Mouse (Mus musculus) forebrain, postnatal 0 days (tissue): ENCODE measurements around the gene Slc26a5. TPM values are rescaled to one million over a fixed set of nuclear protein-coding genes. Genes with fewer than 3 reads are reported as not detected.

Experiments
- ATAC-seq: fragments of 200-750 bp; cut with Nextera tagmentation; 2 replicates; pipeline ENCODE4 v1.8.0; 2017; ENCODE audit warnings: mild to moderate bottlenecking, moderate library complexity
- DNase-seq: peaks from one replicate; pipeline ENCODE4 v3.0.0-alpha.2; 2015
- H3K27ac ChIP-seq: fragments of 300-500 bp; sonication (generic); 2 replicates; pipeline ENCODE4 v1.5.1; 2014; ENCODE audit warnings: low read depth, mild to moderate bottlenecking, antibody characterized with exemption, low read length, moderate library complexity, mixed read lengths
- H3K27me3 ChIP-seq: fragments of 300-500 bp; sonication (generic); 2 replicates; pipeline ENCODE4 v1.6.1; 2014; ENCODE audit warnings: mild to moderate bottlenecking, low read length, mixed read lengths; ENCODE audit not compliant: insufficient read depth
- H3K36me3 ChIP-seq: fragments of 300-500 bp; sonication (generic); 2 replicates; pipeline ENCODE4 v1.6.1; 2014; ENCODE audit warnings: mild to moderate bottlenecking, moderate library complexity; ENCODE audit not compliant: insufficient read depth
- H3K4me1 ChIP-seq: fragments of 300-500 bp; sonication (generic); 2 replicates; pipeline ENCODE4 v1.6.1; 2014; ENCODE audit warnings: antibody characterized with exemption; ENCODE audit not compliant: insufficient read depth
- H3K4me2 ChIP-seq: fragments of 300-500 bp; sonication (generic); 2 replicates; pipeline ENCODE4 v1.6.1; 2014; ENCODE audit warnings: low read depth, mild to moderate bottlenecking, moderate library complexity
- H3K4me3 ChIP-seq: fragments of 300-500 bp; sonication (generic); 2 replicates; pipeline ENCODE4 v1.5.1; 2014; ENCODE audit warnings: low read depth, low read length, mixed read lengths
- H3K9ac ChIP-seq: fragments of 300-500 bp; sonication (generic); 2 replicates; pipeline ENCODE4 v1.6.1; 2014; ENCODE audit warnings: mild to moderate bottlenecking
- H3K9me3 ChIP-seq: fragments of 300-500 bp; sonication (generic); 2 replicates; pipeline ENCODE4 v1.6.1; 2016; ENCODE audit warnings: low read length
- CTCF ChIP-seq: sonication (generic); IDR thresholded peaks from 2 replicates; pipeline ENCODE4 v1.5.1; 2016; ENCODE audit warnings: antibody characterized with exemption, control low read depth, low read depth
- WGBS: fragments of 180-500 bp; shearing (Covaris S2); extraction: QIAGEN DNeasy Blood & Tissue Kit; methylation state at CpG from one replicate; pipeline ENCODE4 v1.1.7; 2014; 5-methylcytosine and 5-hydroxymethylcytosine counted together
- polyA plus RNA-seq: library from polyadenylated mRNA; unstranded; fragments of >200 nt; fragmentation: Nextera tagmentation; extraction: Ambion mirVana; gene quantifications from 2 replicates; pipeline ENCODE4 v1.2.1, GENCODE M21; 2015
- total RNA-seq: library from RNA; depleted of rRNA; stranded (reverse); fragments of >200 nt; gene quantifications from 2 replicates; pipeline ENCODE4 v1.2.3, GENCODE M21; 2014; rRNA removed

Gene Slc26a5
- total and polyA plus RNA-seq, 2 experiments from 2014 or later, result 0.35 to 0.38 TPM

GRCm38 (mm10) chr5:21776491-21776890 lies 88.9 kb downstream of the Slc26a5 start:
- WGBS, result 96% methylated on average over 6 of the region's 6 CpGs
- DNase-seq (no peak), ATAC-seq (no peak)
- Histone ChIP-seq H3K4me2 (no peak overlapping the region), H3K9me3 (no peaks in the 10 kb centered on the region), H3K4me1 (no peaks in the 10 kb centered on the region), H3K27me3 (no peaks in the 10 kb centered on the region), H3K36me3 (peaks cover 58% of the 10 kb centered on the region), H3K27ac (no peak overlapping the region), H3K4me3 (no peak overlapping the region), H3K9ac (no peak overlapping the region)
- TF ChIP-seq CTCF, result no peak

- Histone ChIP-seq H3K9me3 (no peaks in the 10 kb centered on the region), H3K36me3 (peaks cover 61% of the 10 kb centered on the region), H3K9ac (no peak overlapping the region), H3K4me3 (no peak overlapping the region), H3K27ac (no peak overlapping the region), H3K4me1 (no peaks in the 10 kb centered on the region), H3K4me2 (no peak overlapping the region), H3K27me3 (no peaks in the 10 kb centered on the region)
- DNase-seq (no peak), ATAC-seq (no peak)
- no peak for TF ChIP-seq CTCF
- WGBS, result 96% methylated on average over 6 of the region's 6 CpGs
These were observed 95.6 kb downstream of the Slc26a5 start for GRCm38 (mm10) chr5:21769841-21770240.

GRCm38 (mm10) chr5:21768506-21768905 lies 96.9 kb downstream of the Slc26a5 start:
- 97% methylated on average over 4 of the region's 4 CpGs for WGBS
- Histone ChIP-seq H3K27me3 (no peaks in the 10 kb centered on the region), H3K9ac (no peak overlapping the region), H3K4me1 (no peaks in the 10 kb centered on the region), H3K4me3 (no peak overlapping the region), H3K36me3 (peaks cover 63% of the 10 kb centered on the region), H3K27ac (no peak overlapping the region), H3K9me3 (no peaks in the 10 kb centered on the region), H3K4me2 (no peak overlapping the region)
- DNase-seq, result no peak
- ATAC-seq, result no peak
- no peak for TF ChIP-seq CTCF

Other genes starting within 250 kb of the Slc26a5 start
- gene Fbxl13, start 220.0 kb downstream of the Slc26a5 start, total RNA-seq, result 0.29 and 0.46 TPM in 2 replicates
- 0.43 and 0.46 TPM in 2 replicates for gene Fbxl13, start 220.0 kb downstream of the Slc26a5 start, polyA plus RNA-seq
- gene Armc10, start 219.8 kb downstream of the Slc26a5 start, total RNA-seq, result 108 and 118 TPM in 2 replicates
- 48.8 and 51.0 TPM in 2 replicates for gene Armc10, start 219.8 kb downstream of the Slc26a5 start, polyA plus RNA-seq
- gene Napepld, start 164.2 kb downstream of the Slc26a5 start, total RNA-seq, result 2.7 and 3.7 TPM in 2 replicates
- 1.1 TPM in 2 replicates for gene Napepld, start 164.2 kb downstream of the Slc26a5 start, polyA plus RNA-seq
- 94.9 and 102 TPM in 2 replicates for gene Pmpcb, start 128.5 kb downstream of the Slc26a5 start, total RNA-seq
- 64.7 and 68.6 TPM in 2 replicates for gene Pmpcb, start 128.5 kb downstream of the Slc26a5 start, polyA plus RNA-seq
- 42.7 and 48.4 TPM in 2 replicates for gene Dnajc2, start 80.4 kb downstream of the Slc26a5 start, total RNA-seq
- 70.2 and 73.1 TPM in 2 replicates for gene Dnajc2, start 80.4 kb downstream of the Slc26a5 start, polyA plus RNA-seq
- gene Psmc2, start 80.3 kb downstream of the Slc26a5 start, total RNA-seq, result 48.8 and 52.7 TPM in 2 replicates
- 182 and 195 TPM in 2 replicates for gene Psmc2, start 80.3 kb downstream of the Slc26a5 start, polyA plus RNA-seq